Mouse (Mus musculus) cerebellum, adult (tissue): ENCODE measurements around the gene Pcnx.

Source experiments
- ATAC-seq: cut with Nextera tagmentation; 2 replicates; pipeline ENCODE4 v1.9.2; 2017; ENCODE audit warnings: mild to moderate bottlenecking, moderate library complexity, mixed read lengths; ENCODE audit not compliant: insufficient number of reproducible peaks, low FRiP score, low TSS enrichment

Gene Pcnx

GRCm38 (mm10) chr12:81888954-81889353, 29.1 kb downstream of the Pcnx start:
- ATAC-seq: no peak

GRCm38 (mm10) chr12:81891946-81892345, 32.1 kb downstream of the Pcnx start:
- ATAC-seq: no peak

GRCm38 (mm10) chr12:81894311-81894710, 34.5 kb downstream of the Pcnx start:
- ATAC-seq: no peak

- ATAC-seq: no peak
Observed at GRCm38 (mm10) chr12:81895986-81896385, 36.2 kb downstream of the Pcnx start.

- no peak for ATAC-seq
Observed at GRCm38 (mm10) chr12:81904456-81904855, 44.6 kb downstream of the Pcnx start.

- ATAC-seq: no peak
Observed at GRCm38 (mm10) chr12:81905865-81906264, 46.0 kb downstream of the Pcnx start.

GRCm38 (mm10) chr12:81907741-81908357, 48.0 kb downstream of the Pcnx start:
- ATAC-seq: no peak

- no peak for ATAC-seq
Observed at GRCm38 (mm10) chr12:81910439-81910838, 50.6 kb downstream of the Pcnx start.

- no peak for ATAC-seq
Observed at GRCm38 (mm10) chr12:81915176-81915950, 55.5 kb downstream of the Pcnx start.

- ATAC-seq: no peak
Observed at GRCm38 (mm10) chr12:81918346-81918745, 58.5 kb downstream of the Pcnx start.

GRCm38 (mm10) chr12:81918886-81919285, 59.1 kb downstream of the Pcnx start:
- ATAC-seq: no peak

- ATAC-seq: no peak
Observed at GRCm38 (mm10) chr12:81920027-81920426, 60.2 kb downstream of the Pcnx start.

- ATAC-seq: no peak
Observed at GRCm38 (mm10) chr12:81920614-81921013, 60.8 kb downstream of the Pcnx start.

GRCm38 (mm10) chr12:81921785-81922184, 62.0 kb downstream of the Pcnx start:
- no peak for ATAC-seq

GRCm38 (mm10) chr12:81922838-81923237, 63.0 kb downstream of the Pcnx start:
- no peak for ATAC-seq

GRCm38 (mm10) chr12:81927163-81927562, 67.3 kb downstream of the Pcnx start:
- ATAC-seq: no peak

- no peak for ATAC-seq
Observed at GRCm38 (mm10) chr12:81927643-81928381, 68.0 kb downstream of the Pcnx start.

GRCm38 (mm10) chr12:81928382-81928770, 68.6 kb downstream of the Pcnx start:
- ATAC-seq: no peak

- no peak for ATAC-seq
Observed at GRCm38 (mm10) chr12:81932015-81932414, 72.2 kb downstream of the Pcnx start.

GRCm38 (mm10) chr12:81933430-81933829, 73.6 kb downstream of the Pcnx start:
- ATAC-seq: no peak

GRCm38 (mm10) chr12:81934510-81934909, 74.7 kb downstream of the Pcnx start:
- ATAC-seq: no peak
